Mouse (Mus musculus): ENCODE results near the gene Olfml3. TPM values are rescaled to one million over a fixed set of nuclear protein-coding genes. Genes with fewer than 3 reads are reported as not detected.

Gene Olfml3
- polyA plus RNA-seq, 1 experiment from 2014 or later: 13.1 TPM

DNA sequence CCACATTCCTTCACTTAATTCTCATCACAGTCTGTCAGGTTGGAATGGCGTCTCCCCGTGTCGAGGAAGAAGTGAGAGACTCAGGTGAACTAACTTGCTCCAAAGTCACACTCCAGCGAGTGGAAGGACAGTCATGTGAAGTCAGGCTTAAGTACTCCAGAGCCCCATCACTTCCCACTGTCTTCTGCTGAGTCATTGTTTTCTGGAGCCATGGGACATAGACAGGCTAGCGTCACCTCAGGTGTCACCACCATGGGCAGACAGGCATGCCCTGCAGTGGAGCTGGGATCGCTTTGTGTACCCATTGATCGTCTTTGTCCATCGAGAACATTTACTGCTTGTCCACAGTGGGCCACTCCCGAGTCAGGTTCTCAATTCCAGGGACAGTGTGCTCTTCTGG, 8.0 kb downstream of the Olfml3 start:
- no peak overlapping the region for H3K4me2 ChIP-seq (replicated peaks; ENCODE audit: low read depth)
- H3K36me3 ChIP-seq (ENCODE audit: control insufficient read depth, insufficient read depth): no peaks in the 10 kb centered on the region
- H3K27me3 ChIP-seq (replicated peaks; ENCODE audit: control insufficient read depth, insufficient read depth, low read length): no peaks in the 10 kb centered on the region
- WGBS: 83% methylated on average over 9 of the region's 9 CpGs
- H3K9ac ChIP-seq (ENCODE audit: low read depth, low read length): no peak overlapping the region
- no peak overlapping the region for H3K4me3 ChIP-seq (ENCODE audit: low read depth, low read length)
- TF ChIP-seq CTCF (IDR thresholded peaks at IDR 0.05; ENCODE audit: low read depth): no peak
- H3K9me3 ChIP-seq (ENCODE audit: control insufficient read depth): no peaks in the 10 kb centered on the region
- H3K27ac ChIP-seq (ENCODE audit: low read depth, low read length): no peak overlapping the region
- ATAC-seq: no peak
- H3K4me1 ChIP-seq (replicated peaks; ENCODE audit: control insufficient read depth, insufficient read depth, low read length): no peaks in the 10 kb centered on the region

DNA sequence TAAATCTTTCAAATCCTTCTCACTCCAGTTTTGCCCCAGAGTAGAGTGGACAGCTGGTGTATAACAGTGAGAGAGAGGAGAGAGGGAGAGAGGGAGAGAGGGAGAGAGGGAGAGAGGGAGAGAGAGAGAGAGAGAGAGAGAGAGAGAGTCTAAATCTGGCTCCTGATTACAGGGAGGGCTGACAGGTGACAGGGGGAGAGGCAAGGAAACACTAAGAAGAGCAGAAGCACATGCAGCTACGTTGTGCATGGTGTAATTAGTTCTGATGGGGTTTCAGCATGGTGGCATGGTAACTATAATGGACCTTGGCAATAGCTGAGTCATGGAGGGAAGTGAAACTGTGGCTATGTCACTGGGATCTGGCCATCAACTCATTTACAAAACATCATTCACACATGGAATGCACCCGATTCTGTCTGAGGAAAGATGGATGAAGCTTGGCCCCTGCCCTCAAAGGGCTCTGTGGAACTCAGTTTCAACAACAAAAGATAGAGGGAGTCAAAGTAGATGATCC, 9.9 kb downstream of the Olfml3 start:
- WGBS: 36% methylated on average over 2 of the region's 2 CpGs
- Histone ChIP-seq H3K27ac (ENCODE audit: low read depth, low read length) (no peak overlapping the region), H3K27me3 (replicated peaks; ENCODE audit: control insufficient read depth, insufficient read depth, low read length) (no peaks in the 10 kb centered on the region), H3K9ac (ENCODE audit: low read depth, low read length) (no peak overlapping the region), H3K4me3 (ENCODE audit: low read depth, low read length) (no peak overlapping the region), H3K4me1 (replicated peaks; ENCODE audit: control insufficient read depth, insufficient read depth, low read length) (no peaks in the 10 kb centered on the region), H3K36me3 (ENCODE audit: control insufficient read depth, insufficient read depth) (no peaks in the 10 kb centered on the region), H3K9me3 (ENCODE audit: control insufficient read depth) (no peaks in the 10 kb centered on the region), H3K4me2 (replicated peaks; ENCODE audit: low read depth) (no peak overlapping the region)
- no peak for TF ChIP-seq CTCF (IDR thresholded peaks at IDR 0.05; ENCODE audit: low read depth)
- no peak for ATAC-seq

DNA sequence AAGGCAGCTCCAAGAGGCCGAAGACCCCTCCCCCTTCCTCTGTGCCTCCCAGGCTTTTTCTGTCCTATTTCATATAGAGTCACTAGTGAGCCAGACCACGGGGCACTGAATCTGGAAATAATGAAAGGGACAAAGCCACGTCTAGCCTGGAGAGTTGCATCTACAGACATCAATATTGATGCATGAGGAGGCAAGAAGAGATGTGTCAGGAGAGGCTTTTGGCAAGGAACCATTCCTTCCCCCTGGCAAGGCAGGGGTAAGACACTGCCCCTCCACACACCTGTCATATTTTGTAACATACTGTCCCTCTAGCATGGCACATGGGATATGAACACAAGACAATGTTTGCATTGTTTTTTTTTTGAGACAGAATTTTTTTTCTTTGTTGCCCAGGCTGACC, 11.2 kb downstream of the Olfml3 start:
- no peak for ATAC-seq
- Histone ChIP-seq H3K4me1 (replicated peaks; ENCODE audit: control insufficient read depth, insufficient read depth, low read length) (no peaks in the 10 kb centered on the region), H3K4me2 (replicated peaks; ENCODE audit: low read depth) (no peak overlapping the region), H3K27me3 (replicated peaks; ENCODE audit: control insufficient read depth, insufficient read depth, low read length) (no peaks in the 10 kb centered on the region), H3K4me3 (ENCODE audit: low read depth, low read length) (no peak overlapping the region), H3K9ac (ENCODE audit: low read depth, low read length) (no peak overlapping the region), H3K9me3 (ENCODE audit: control insufficient read depth) (no peaks in the 10 kb centered on the region), H3K27ac (ENCODE audit: low read depth, low read length) (no peak overlapping the region), H3K36me3 (ENCODE audit: control insufficient read depth, insufficient read depth) (no peaks in the 10 kb centered on the region)
- WGBS: 56% methylated on average over 3 of the region's 3 CpGs
- no peak for TF ChIP-seq CTCF (IDR thresholded peaks at IDR 0.05; ENCODE audit: low read depth)

DNA sequence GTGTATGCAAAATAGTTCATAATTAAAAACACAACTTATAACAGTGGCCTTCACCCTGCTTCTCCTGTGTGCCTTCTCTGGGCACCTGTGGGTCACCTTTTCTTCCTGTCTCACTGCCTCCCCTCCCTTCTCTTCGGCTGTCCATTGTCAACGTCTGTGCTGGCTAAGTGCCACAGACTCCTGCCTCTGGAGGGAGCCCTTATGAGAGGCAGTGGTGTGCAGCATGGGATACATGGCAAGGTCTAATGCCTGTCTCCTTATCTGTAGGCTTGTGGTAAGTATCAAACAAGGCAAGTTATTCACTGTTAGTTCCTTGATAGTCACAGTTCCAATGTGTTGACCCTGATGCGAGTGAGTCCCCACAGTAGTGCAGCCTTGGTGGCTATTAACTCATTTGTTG, 13.7 kb downstream of the Olfml3 start:
- Histone ChIP-seq H3K9ac (ENCODE audit: low read depth, low read length) (no peak overlapping the region), H3K27me3 (replicated peaks; ENCODE audit: control insufficient read depth, insufficient read depth, low read length) (no peaks in the 10 kb centered on the region), H3K4me3 (ENCODE audit: low read depth, low read length) (no peak overlapping the region), H3K9me3 (ENCODE audit: control insufficient read depth) (no peaks in the 10 kb centered on the region), H3K4me2 (replicated peaks; ENCODE audit: low read depth) (no peak overlapping the region), H3K4me1 (replicated peaks; ENCODE audit: control insufficient read depth, insufficient read depth, low read length) (no peaks in the 10 kb centered on the region), H3K36me3 (ENCODE audit: control insufficient read depth, insufficient read depth) (no peaks in the 10 kb centered on the region), H3K27ac (ENCODE audit: low read depth, low read length) (no peak overlapping the region)
- peak; percentile 42 for TF ChIP-seq CTCF (IDR thresholded peaks at IDR 0.05; ENCODE audit: low read depth)
- ATAC-seq: no peak
- WGBS: 52% methylated on average over 3 of the region's 3 CpGs

DNA sequence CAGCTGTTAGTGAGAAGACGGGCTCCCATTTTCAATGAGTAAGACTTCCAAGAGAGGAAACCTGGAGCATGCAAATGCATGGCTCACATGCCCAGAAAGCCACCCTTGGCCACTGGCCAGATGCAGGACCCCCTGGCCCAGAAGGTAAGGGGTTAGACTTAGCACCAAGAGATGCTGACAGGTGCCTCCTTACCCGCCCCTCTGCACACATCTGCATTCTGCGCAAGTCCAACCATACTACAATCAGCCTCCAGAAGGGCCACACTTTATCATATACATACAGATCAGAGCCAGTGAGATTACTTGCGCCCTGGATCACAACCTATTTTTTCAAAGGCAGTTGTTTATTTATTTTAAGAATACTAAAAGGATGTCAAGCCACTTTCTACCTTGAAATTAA, 19.1 kb downstream of the Olfml3 start:
- TF ChIP-seq CTCF (IDR thresholded peaks at IDR 0.05; ENCODE audit: low read depth): no peak
- no peak overlapping the region for H3K27ac ChIP-seq (ENCODE audit: low read depth, low read length)
- no peak overlapping the region for H3K4me2 ChIP-seq (replicated peaks; ENCODE audit: low read depth)
- no peak overlapping the region for H3K9ac ChIP-seq (ENCODE audit: low read depth, low read length)
- no peak for ATAC-seq
- no peak overlapping the region for H3K4me3 ChIP-seq (ENCODE audit: low read depth, low read length)
- WGBS: 91% methylated on average over 4 of the region's 4 CpGs
- no peaks in the 10 kb centered on the region for H3K36me3 ChIP-seq (ENCODE audit: control insufficient read depth, insufficient read depth)
- no peaks in the 10 kb centered on the region for H3K4me1 ChIP-seq (replicated peaks; ENCODE audit: control insufficient read depth, insufficient read depth, low read length)
- H3K27me3 ChIP-seq (replicated peaks; ENCODE audit: control insufficient read depth, insufficient read depth, low read length): no peaks in the 10 kb centered on the region
- H3K9me3 ChIP-seq (ENCODE audit: control insufficient read depth): no peaks in the 10 kb centered on the region

DNA sequence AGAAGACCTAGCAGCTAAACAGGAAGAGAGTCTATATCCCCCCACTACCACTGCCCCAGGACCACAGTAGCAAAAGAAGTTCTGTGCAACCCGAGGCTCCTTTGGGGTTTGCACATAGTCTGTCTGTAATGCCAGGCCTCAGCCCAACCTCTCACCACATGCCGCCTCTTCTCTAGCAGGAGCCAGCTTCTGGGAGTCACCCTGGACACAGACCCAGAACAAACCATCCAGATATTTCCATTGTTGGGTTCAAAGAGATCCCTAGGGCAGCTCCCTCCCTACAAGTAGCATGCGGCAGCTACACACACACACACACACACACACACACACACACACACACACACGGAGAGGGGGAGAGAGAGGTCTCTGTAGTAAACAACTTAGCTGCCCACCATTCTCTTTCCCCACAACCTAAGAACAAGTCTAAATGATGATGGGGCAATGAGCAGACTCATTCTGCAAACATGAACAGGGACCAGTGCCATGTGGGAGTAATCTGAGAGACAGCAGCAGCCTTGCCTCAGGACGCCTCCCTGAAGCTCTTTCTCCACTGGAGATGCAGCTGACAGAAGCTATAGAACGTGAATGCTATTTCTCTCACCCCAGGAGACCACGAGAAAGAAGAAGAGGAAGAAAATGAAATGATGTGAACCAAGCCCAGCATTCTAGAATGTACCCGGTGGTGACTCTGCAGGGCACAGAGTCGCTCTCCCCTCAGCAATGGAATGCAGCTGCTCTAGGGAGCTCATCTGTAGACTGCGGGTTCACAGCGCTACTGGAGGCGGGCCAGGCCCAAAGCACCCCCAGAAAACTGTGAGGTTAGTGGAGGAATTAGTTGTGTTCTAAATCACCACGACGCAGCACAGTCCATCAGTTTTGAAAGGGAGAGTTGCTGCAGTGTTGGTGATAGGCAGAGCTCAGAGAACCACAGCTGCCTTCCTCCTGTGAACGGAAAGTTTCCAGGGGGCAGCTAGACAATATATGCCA, 20.7 kb downstream of the Olfml3 start:
- no peaks in the 10 kb centered on the region for H3K4me1 ChIP-seq (replicated peaks; ENCODE audit: control insufficient read depth, insufficient read depth, low read length)
- H3K9ac ChIP-seq (ENCODE audit: low read depth, low read length): no peak overlapping the region
- H3K9me3 ChIP-seq (ENCODE audit: control insufficient read depth): no peaks in the 10 kb centered on the region
- H3K27me3 ChIP-seq (replicated peaks; ENCODE audit: control insufficient read depth, insufficient read depth, low read length): no peaks in the 10 kb centered on the region
- no peak overlapping the region for H3K4me3 ChIP-seq (ENCODE audit: low read depth, low read length)
- H3K36me3 ChIP-seq (ENCODE audit: control insufficient read depth, insufficient read depth): no peaks in the 10 kb centered on the region
- no peak overlapping the region for H3K4me2 ChIP-seq (replicated peaks; ENCODE audit: low read depth)
- H3K27ac ChIP-seq (ENCODE audit: low read depth, low read length): no peak overlapping the region
- ATAC-seq: no peak
- 53% methylated on average over 15 of the region's 15 CpGs for WGBS
- no peak for TF ChIP-seq CTCF (IDR thresholded peaks at IDR 0.05; ENCODE audit: low read depth)

Measured in intestine, postnatal 0 days (tissue).